Mouse (Mus musculus): Measurements from ENCODE around the gene P4ha2. TPM values are rescaled to one million over a fixed set of nuclear protein-coding genes. Genes with fewer than 3 reads are reported as not detected.

P4ha2 gene
- polyA plus RNA-seq, 1 experiment = 2.9 TPM

GRCm38 (mm10) chr11:54145990-54146389, 46.1 kb downstream of the P4ha2 start:
- TF ChIP-seq CTCF (IDR thresholded peaks at IDR 0.05; ENCODE audit: low read depth, low read length) (no peak), POLR2A (IDR thresholded peaks at IDR 0.05; ENCODE audit: borderline replicate concordance, low read depth, low read length) (no peak)
- H3K27ac ChIP-seq (ENCODE audit: insufficient read depth, low read depth, low read length) = no peak overlapping the region
- peaks cover 21% of the 10 kb centered on the region for H3K4me1 ChIP-seq (ENCODE audit: control insufficient read depth, insufficient read depth, low read length)
- no peak overlapping the region for H3K4me3 ChIP-seq (ENCODE audit: insufficient read depth, low read length)

- peak overlapping the region; percentile 70 for H3K27ac ChIP-seq (ENCODE audit: insufficient read depth, low read depth, low read length)
- H3K4me1 ChIP-seq (ENCODE audit: control insufficient read depth, insufficient read depth, low read length) = peaks cover 29% of the 10 kb centered on the region
Measured at GRCm38 (mm10) chr11:54149791-54150465, 50.0 kb downstream of the P4ha2 start.

GRCm38 (mm10) chr11:54151141-54151540, 51.2 kb downstream of the P4ha2 start:
- H3K27ac ChIP-seq (ENCODE audit: insufficient read depth, low read depth, low read length) = no peak overlapping the region
- peaks cover 37% of the 10 kb centered on the region for H3K4me1 ChIP-seq (ENCODE audit: control insufficient read depth, insufficient read depth, low read length)
- TF ChIP-seq CTCF (IDR thresholded peaks at IDR 0.05; ENCODE audit: low read depth, low read length) (no peak), POLR2A (IDR thresholded peaks at IDR 0.05; ENCODE audit: borderline replicate concordance, low read depth, low read length) (no peak)
- H3K4me3 ChIP-seq (ENCODE audit: insufficient read depth, low read length) = no peak overlapping the region

More at GRCm38 (mm10) chr11:54149791-54150465, 50.0 kb downstream of the P4ha2 start:
- no peak for TF ChIP-seq CTCF (IDR thresholded peaks at IDR 0.05; ENCODE audit: low read depth, low read length)
- no peak overlapping the region for H3K4me3 ChIP-seq (ENCODE audit: insufficient read depth, low read length)

GRCm38 (mm10) chr11:54152957-54153356, 53.1 kb downstream of the P4ha2 start:
- no peak overlapping the region for H3K4me3 ChIP-seq (ENCODE audit: insufficient read depth, low read length)
- no peak overlapping the region for H3K27ac ChIP-seq (ENCODE audit: insufficient read depth, low read depth, low read length)
- H3K4me1 ChIP-seq (ENCODE audit: control insufficient read depth, insufficient read depth, low read length) = peaks cover 53% of the 10 kb centered on the region
- TF ChIP-seq POLR2A (IDR thresholded peaks at IDR 0.05; ENCODE audit: borderline replicate concordance, low read depth, low read length) = no peak
- no peak for TF ChIP-seq CTCF (IDR thresholded peaks at IDR 0.05; ENCODE audit: low read depth, low read length)

GRCm38 (mm10) chr11:54155864-54156263, 56.0 kb downstream of the P4ha2 start:
- H3K4me1 ChIP-seq (ENCODE audit: control insufficient read depth, insufficient read depth, low read length) = peaks cover 46% of the 10 kb centered on the region
- H3K4me3 ChIP-seq (ENCODE audit: insufficient read depth, low read length) = peak overlapping the region; percentile 48
- TF ChIP-seq CTCF (IDR thresholded peaks at IDR 0.05; ENCODE audit: low read depth, low read length) = no peak
- no peak for TF ChIP-seq POLR2A (IDR thresholded peaks at IDR 0.05; ENCODE audit: borderline replicate concordance, low read depth, low read length)
- peak overlapping the region; percentile 63 for H3K27ac ChIP-seq (ENCODE audit: insufficient read depth, low read depth, low read length)

GRCm38 (mm10) chr11:54156504-54156903, 56.6 kb downstream of the P4ha2 start:
- TF ChIP-seq CTCF (IDR thresholded peaks at IDR 0.05; ENCODE audit: low read depth, low read length) = no peak
- no peak for TF ChIP-seq POLR2A (IDR thresholded peaks at IDR 0.05; ENCODE audit: borderline replicate concordance, low read depth, low read length)
- peak overlapping the region; percentile 44 for H3K27ac ChIP-seq (ENCODE audit: insufficient read depth, low read depth, low read length)
- H3K4me1 ChIP-seq (ENCODE audit: control insufficient read depth, insufficient read depth, low read length) = peaks cover 44% of the 10 kb centered on the region
- H3K4me3 ChIP-seq (ENCODE audit: insufficient read depth, low read length) = no peak overlapping the region

GRCm38 (mm10) chr11:54157586-54157985, 57.7 kb downstream of the P4ha2 start:
- H3K4me1 ChIP-seq (ENCODE audit: control insufficient read depth, insufficient read depth, low read length) = peaks cover 45% of the 10 kb centered on the region
- H3K27ac ChIP-seq (ENCODE audit: insufficient read depth, low read depth, low read length) = no peak overlapping the region
- no peak overlapping the region for H3K4me3 ChIP-seq (ENCODE audit: insufficient read depth, low read length)
- TF ChIP-seq CTCF (IDR thresholded peaks at IDR 0.05; ENCODE audit: low read depth, low read length) = no peak
- no peak for TF ChIP-seq POLR2A (IDR thresholded peaks at IDR 0.05; ENCODE audit: borderline replicate concordance, low read depth, low read length)

GRCm38 (mm10) chr11:54160435-54160834, 60.5 kb downstream of the P4ha2 start:
- Histone ChIP-seq H3K4me3 (ENCODE audit: insufficient read depth, low read length) (no peak overlapping the region), H3K4me1 (ENCODE audit: control insufficient read depth, insufficient read depth, low read length) (peaks cover 35% of the 10 kb centered on the region), H3K27ac (ENCODE audit: insufficient read depth, low read depth, low read length) (no peak overlapping the region)
- TF ChIP-seq CTCF (IDR thresholded peaks at IDR 0.05; ENCODE audit: low read depth, low read length) (no peak), POLR2A (IDR thresholded peaks at IDR 0.05; ENCODE audit: borderline replicate concordance, low read depth, low read length) (no peak)

GRCm38 (mm10) chr11:54160920-54161319, 61.0 kb downstream of the P4ha2 start:
- H3K27ac ChIP-seq (ENCODE audit: insufficient read depth, low read depth, low read length) = no peak overlapping the region
- peaks cover 32% of the 10 kb centered on the region for H3K4me1 ChIP-seq (ENCODE audit: control insufficient read depth, insufficient read depth, low read length)
- no peak overlapping the region for H3K4me3 ChIP-seq (ENCODE audit: insufficient read depth, low read length)
- TF ChIP-seq CTCF (IDR thresholded peaks at IDR 0.05; ENCODE audit: low read depth, low read length) (no peak), POLR2A (IDR thresholded peaks at IDR 0.05; ENCODE audit: borderline replicate concordance, low read depth, low read length) (no peak)

- no peak overlapping the region for H3K27ac ChIP-seq (ENCODE audit: insufficient read depth, low read depth, low read length)
- peaks cover 29% of the 10 kb centered on the region for H3K4me1 ChIP-seq (ENCODE audit: control insufficient read depth, insufficient read depth, low read length)
- TF ChIP-seq CTCF (IDR thresholded peaks at IDR 0.05; ENCODE audit: low read depth, low read length) (no peak), POLR2A (IDR thresholded peaks at IDR 0.05; ENCODE audit: borderline replicate concordance, low read depth, low read length) (no peak)
- no peak overlapping the region for H3K4me3 ChIP-seq (ENCODE audit: insufficient read depth, low read length)
Measured at GRCm38 (mm10) chr11:54161514-54161913, 61.6 kb downstream of the P4ha2 start.

Data from bone marrow macrophage, adult 2 months (primary cell).